Mouse (Mus musculus): ENCODE measurements at regions not wholly inside any gene's neighbourhood (a gene's known extent, or its start where the extent isn't known, plus 50 kb on each side); places are given as distances from the start of the nearest gene placed in this dataset.

- TF ChIP-seq CTCF (IDR thresholded peaks at IDR 0.05) (peak; percentile 98), EP300 (IDR thresholded peaks at IDR 0.05) (no peak)
Measured at GRCm38 (mm10) chr1:73826243-73826930, 297.9 kb downstream of the Tns1 start.
